Mouse (Mus musculus): Measurements from ENCODE around the gene Frat1.

DNA sequence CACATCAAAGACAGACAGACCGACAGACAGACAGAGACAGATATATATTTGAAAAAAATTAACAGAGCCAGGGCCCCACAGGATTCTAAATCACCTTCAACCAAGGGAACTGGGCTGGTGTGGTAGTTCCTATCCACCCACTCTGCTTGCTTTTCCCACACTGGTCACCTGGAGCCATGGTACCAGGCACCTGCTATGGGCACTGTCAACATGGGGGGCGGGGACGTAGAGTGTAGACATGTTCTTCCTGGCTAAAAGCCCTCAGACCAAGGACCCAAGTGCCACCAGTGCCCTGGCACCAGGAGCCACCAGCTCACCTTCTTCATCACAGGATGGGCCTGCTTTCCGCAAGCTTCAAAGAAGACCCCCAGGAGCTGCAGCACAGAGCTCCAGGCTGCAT, 52.1 kb downstream of the Frat1 start:
- TF ChIP-seq CTCF (IDR thresholded peaks at IDR 0.05; ENCODE audit: extremely low read depth, insufficient read depth, low read length) (no peak), POLR2A (IDR thresholded peaks at IDR 0.05; ENCODE audit: extremely low read depth, insufficient read depth, low read length) (no peak)

Measured in cortical plate, adult 2 months (tissue).